Mouse (Mus musculus) CD4-positive, CD25-positive, alpha-beta regulatory T cell, adult 2 months (primary cell): ENCODE measurements at regions not wholly inside any gene's neighbourhood (a gene's known extent, or its start where the extent isn't known, plus 50 kb on each side); places are given as distances from the start of the nearest gene placed in this dataset.

Experiments used
- DNase-seq: peaks from one replicate; pipeline ENCODE4 v3.0.0-alpha.2; 2012; ENCODE audit warnings: low read depth, low spot score

DNA sequence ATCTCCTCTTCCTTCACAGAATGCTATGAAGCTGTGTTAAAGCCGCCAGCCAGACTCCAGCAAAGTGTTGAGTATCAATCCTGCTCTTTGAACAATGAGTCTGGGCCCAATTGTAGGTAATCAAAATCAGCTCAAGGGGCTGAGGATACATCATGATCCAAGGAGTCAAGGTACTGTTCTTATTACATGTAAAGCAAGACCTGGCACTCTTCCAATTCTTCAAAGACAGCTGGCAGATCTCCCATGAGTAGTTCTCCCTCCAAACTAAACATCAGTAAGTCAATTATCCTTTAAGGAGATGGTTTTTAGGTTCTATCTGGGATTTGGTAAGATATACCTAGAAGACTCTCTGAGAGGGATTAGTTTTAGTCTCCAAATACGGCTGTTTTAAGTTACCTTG is 76.5 kb upstream of the Pard3b start:
- DNase-seq: no peak

DNA sequence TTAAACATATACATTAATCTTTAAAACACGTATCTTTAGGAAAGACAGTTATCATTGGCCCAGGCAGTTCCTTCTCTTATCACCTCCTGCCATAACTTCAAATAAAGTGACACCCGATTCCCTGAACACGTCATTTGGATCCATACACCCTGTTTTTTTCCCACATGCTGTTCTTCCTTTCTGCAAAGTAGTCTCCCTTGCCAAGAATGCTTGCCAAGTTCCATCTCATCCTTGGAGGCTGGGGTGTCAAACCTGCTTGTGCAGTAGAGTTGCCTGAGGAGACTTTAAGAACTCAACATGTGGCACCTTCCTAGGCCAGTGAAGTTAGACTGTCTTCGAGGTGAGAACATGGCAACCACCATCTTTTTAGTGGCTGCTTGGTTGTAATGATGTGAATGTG is 73.2 kb upstream of the Pard3b start:
- DNase-seq: no peak

DNA sequence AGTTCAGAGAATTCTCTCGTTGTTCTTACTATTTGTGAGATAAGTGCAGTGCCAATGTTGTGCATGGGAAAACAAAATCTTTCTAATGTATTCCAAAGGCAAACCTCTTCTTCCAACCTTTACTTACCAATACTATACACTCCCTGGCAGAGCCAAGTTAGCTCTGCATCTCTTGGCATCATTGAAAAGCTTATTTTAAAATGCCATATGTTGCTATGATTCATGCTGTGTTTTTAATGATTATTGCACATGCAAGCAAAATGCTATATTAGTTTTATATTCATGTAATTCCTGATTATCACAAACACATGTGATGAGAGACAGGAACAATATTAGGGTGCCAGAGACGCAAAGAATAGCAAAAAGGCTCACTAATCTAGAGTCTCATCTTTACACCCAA is 64.3 kb upstream of the Pard3b start:
- DNase-seq: no peak

DNA sequence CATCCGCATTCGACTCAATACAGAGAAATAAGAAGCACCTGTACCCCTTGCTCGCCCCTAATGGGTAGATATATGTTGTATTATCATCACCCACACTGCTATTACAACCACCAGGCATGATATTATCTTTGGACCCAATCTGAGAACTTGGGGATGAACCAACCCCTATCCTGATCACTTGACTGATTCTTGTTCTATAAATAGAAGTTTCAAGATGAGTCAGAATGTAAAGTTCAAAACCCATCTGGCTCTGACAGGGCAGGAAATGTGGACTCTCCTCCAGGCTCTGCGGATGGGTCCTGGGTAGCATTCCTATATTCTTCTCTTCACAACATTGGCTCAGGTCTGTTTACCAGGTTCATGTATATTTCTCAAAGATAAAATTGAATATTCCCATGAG is 61.9 kb upstream of the Pard3b start:
- no peak for DNase-seq

DNA sequence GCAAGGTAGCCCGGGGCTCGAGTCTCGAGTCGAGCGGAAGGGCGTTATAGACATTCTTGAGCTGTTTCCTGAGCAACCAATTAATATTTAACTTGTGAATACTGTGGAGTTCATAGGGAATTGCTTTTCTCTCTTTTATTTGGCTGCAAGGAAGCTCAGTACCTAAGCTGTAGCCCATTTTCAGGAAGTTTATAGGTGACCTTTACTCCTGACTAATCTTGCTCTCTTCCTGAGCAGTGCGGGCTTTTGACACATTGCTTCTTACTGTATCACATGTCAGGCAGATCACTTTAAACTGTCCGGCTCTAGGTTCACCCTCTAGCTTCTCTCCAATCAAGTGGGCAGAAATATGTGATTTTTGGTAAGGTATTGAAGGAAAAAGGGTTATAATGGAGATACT is 51.4 kb upstream of the Pard3b start:
- no peak for DNase-seq
